Mouse (Mus musculus) kidney, postnatal 10 days (tissue): ENCODE measurements around the gene Rhoh.

Experiments used
- DNase-seq: peaks from one replicate; pipeline ENCODE4 v3.0.0; 2021; ENCODE audit warnings: mixed read lengths

Gene Rhoh

DNA sequence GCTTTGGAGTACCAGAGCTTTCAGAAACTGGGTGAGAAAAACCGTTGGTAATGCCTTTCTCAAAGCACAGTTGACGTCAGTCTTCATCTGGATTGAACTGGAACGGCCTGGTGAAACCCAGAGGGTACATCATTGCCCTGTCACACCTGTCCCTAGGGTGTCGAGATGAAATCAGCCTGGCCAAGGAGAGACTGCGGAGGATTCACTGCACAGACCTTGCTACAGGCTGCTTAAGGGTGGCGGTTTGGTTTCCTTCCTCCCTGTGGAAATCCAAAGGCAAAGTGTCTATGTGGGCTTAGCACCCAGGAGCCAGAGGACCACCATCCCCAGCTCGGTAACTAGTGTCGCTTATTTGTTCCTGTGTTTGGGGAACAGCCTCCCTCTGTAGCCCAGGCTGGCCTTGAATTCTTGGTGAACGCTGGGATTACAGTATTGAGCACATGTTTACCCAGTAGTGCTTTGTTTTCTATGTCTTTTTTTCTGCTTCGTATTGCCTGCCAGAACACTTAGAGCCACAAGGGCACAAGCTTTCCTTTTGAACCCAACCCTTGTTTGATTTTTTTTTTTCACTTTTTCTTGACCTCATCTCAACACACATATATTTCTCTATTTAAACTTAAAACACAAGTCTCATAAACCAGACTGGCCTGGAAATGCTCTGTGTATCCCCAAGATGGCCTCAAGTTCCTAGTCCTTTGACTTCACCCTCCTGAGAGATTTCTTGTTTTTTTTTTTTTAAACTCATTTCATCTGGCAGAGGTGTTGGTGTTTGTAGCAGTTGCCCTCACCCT is at the start of gene Rhoh:
Gene Rhoh, plus strand, starts transcription at position 60 of the 791 bp plus-strand sequence.
- no peak for DNase-seq

- peak; percentile 49 for DNase-seq
Measured at GRCm38 (mm10) chr5:65823601-65824133, 37.3 kb upstream of the Rhoh start.

GRCm38 (mm10) chr5:65826476-65826875 is 34.5 kb upstream of the Rhoh start:
- DNase-seq = no peak

- DNase-seq = no peak
Measured at GRCm38 (mm10) chr5:65827102-65827501, 33.9 kb upstream of the Rhoh start.

DNA sequence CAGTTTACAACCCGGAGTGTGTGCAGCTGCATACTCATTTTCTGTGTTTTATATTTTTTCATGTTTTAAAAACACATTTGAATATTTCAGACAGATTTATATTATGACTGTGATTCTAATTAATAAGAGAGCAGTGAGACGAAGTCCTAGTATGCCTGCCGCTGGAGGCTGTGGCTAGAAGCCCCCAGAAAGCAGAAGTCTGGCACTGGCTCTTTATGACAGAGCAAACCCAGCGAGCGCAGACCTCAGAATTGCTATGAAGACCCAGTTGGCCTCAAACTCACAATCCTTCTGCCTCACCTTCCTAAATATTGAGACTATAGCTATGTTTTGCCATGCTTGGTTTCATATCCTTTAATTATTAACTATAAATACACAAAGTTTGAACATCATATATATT is 32.8 kb upstream of the Rhoh start:
- DNase-seq = no peak

DNA sequence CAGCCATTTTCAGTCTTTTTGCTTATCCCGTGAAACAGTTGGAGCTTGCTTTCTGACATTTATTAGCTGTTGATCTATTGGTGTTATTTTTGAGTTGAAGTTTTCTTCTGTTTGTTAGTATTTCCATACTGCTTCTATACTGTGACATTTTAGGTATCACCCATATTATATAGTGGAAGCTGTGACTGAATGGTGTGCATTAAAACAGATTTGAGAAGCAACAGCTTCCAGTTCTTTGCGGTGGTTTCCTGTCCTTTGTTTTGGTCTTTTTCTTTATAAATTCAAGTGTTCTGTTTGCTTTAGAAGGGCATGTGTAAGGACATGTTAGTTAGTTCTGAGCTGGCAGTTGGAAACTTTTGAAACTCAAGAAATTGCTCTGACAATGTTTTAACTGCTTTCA is 32.0 kb upstream of the Rhoh start:
- no peak for DNase-seq

DNA sequence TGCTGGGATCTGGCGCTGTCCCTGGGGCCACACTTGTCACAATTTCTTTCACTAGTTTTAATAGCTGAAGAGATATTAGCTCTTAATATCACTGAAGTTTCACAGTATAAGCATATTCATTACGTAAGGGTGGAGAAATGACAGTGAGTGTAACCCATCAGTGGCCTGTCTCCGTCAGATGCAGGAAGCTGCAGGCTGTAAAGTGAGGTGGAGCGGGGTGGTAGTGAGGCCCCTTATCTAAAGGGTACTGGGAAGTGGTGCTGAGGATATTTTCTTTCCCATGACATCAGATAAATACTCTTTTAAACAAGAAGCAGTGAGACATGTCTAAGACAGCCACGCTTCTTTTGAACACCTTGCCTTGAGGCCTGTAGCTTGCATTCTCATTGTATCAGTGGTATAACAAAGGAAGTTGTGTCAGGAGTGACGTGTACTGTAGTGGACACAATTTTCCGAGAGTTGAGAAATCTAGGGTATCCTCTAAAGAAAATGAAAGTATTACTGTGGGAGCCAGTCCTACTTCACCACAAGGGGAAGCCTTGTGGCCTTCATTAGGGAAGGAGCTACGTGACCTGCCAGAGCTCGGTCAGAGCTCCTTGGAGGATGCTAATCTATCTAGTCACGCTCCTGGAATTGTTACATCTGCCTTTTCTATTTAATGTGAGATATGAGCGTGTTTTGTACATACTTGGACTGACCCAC is 28.9 kb upstream of the Rhoh start:
- no peak for DNase-seq

GRCm38 (mm10) chr5:65833092-65833491 is 27.9 kb upstream of the Rhoh start:
- DNase-seq = no peak

DNA sequence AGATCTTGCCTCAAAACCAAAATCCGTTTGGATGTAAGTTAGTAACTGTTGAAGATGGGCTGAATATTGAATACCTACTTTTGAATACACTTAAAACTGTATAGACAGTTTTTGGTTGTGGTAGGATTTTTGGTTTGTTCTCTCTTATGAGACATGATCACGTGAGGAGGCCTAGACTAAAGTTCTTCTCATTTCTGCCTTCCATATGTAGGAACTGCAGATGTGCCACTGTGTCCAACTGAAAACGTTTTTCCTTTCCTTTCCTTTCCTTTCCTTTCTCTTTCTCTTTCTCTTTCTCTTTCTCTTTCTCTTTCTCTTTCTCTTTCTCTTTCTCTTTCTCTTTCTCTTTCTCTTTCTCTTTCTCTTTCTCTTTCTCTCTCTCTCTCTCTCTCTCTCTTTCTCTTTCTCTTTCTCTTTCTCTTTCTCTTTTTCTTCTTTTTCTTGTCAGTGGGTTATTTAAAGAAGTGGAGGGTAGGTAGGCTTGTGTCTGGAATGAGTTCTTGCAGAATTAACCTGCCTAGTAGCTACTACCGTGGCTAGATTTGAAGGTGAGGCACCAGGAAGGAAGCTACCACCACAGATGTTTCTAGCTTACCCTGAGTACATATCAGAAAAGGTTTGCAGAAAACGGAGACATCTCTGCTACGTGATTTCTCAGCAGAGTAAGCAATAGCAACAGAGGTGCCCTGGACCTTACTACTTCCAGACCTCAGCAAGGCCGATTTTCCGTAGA is 27.1 kb upstream of the Rhoh start:
- no peak for DNase-seq

DNA sequence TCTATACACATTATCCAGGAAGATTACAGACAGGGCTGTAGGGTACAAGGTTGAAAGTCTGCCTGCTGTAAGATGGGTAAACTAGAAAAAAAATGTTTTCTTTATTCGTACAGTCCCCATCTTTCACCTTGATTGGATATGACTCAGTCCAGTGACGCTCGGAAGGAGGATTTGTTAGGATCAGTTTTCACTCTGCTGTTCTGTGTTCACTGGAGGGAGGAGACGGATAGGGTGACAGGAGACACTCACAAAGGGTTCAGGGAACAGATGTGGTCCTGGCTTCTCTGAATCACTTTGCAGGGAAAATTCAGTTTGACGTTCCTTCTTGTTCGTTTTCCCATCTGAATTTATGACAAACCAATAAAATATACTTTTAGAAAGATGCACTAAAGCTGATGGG is 23.0 kb upstream of the Rhoh start:
- no peak for DNase-seq

DNA sequence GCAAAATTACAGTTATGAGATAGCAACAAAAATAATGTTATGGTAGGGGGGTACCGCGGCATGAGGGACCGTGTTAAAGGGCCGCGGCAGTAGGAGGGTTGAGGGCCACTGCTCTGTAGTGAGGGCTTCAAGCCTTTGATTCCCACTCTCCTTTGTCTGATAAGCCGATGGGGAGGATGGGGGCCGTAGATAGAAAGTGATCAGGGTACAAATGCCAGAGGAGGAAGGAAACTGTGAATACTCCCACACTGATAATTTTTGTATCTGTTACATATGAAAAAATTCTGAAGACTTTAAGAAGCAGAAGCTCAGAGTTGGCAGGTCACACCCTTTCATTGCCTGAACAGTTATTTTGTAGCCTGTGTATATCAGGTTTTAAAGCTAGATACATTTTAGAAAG is 18.1 kb upstream of the Rhoh start:
- DNase-seq = no peak

- no peak for DNase-seq
Measured at GRCm38 (mm10) chr5:65846534-65846933, 14.5 kb upstream of the Rhoh start.

DNA sequence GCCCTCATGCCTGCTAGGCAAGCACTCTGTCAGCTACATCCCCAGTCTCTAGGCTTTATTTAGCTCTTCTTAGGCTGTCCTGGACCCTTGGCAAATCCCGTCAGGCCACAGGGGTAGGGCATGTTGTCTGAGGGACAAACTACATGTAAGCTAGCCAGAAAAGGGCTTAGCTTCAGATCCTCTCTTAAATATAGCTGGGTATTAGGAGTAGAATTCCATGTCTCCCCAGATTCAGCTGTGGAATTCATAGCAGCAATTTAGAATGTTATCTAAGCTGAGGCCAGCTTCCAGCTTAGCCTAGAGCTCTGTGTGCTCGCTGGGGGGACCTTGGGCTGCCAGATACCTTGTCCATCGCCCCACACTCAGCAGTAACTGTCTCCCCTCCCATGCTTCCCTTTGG is 14.1 kb upstream of the Rhoh start:
- no peak for DNase-seq

DNA sequence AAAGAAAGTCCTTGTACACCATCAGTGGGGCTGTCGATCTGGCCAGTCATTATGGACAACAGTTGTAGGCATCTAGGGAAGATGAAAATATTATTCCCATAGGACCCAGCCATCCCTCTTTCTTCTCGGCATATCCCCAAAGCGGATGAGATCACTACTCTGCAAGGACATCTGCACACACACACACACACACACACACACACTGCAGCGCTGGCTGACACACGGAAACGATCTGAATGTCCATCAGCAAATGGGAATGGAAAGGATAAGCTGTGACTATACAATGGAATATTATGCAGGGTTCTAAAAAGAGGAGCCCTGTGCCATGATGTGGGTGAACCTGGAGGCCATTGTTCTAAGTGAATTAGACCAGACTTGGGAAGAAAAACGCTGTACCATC is 13.4 kb upstream of the Rhoh start:
- DNase-seq = no peak

- DNase-seq = no peak
Measured at GRCm38 (mm10) chr5:65850765-65851164, 10.2 kb upstream of the Rhoh start.

DNA sequence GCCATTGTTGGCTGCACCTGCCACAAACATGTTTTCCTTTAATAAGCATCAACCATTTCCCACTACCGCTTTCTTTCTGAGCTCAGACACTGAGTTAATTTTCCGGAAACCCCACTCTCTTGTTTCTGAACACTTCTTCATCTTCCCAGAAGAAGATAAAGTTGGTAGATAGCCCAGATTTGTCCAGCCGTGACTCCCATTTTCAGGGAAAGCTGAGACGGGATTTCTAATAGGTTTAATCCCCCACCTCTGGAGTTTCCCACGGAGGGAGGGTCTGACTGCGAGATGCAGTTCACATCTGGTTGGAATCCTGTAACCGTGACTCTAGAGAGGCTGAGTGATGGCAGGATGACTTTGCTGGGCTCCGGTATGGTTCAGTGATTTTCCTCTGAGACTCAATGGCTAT is 6.2 kb upstream of the Rhoh start:
- DNase-seq = no peak

GRCm38 (mm10) chr5:65855571-65855970 is 5.4 kb upstream of the Rhoh start:
- no peak for DNase-seq

DNA sequence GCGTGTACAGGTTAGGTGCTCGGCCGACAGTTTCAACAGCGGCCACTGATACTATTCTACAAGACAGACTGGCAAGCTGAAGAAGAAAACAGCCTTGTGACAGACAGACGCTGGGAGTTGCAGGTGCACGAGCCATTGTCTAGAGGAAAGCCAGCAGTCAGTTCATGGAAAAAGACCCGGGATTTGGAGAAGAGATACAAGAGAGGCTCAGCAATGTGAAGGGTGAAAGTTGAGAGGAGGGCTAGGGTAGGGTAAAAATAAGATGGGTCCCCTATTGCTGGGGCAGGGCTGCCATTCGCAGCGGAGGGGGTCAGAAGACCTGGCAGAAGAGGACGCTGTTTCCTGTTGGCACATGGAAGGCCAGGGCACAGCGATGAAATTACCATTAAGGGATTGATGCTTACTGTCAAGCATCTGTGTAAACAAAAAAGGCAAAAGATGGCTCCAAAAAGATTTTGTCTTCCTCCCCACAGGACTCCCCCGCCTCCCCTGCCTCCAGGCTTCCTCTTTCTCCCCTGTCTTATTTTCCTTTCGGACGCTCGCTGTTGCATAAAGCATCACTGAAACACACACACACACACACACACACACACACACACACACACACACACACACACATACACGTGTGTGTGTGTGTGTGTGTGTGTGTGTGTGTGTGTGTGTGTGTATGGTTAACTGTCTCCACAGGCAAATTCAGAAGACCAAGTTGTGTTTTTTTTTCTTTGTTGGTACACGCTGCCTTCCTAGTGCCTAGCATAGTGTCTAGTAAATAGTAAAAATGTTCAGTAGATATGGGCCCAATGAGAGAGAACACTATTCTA is 4.2 kb upstream of the Rhoh start:
- DNase-seq = no peak

- no peak for DNase-seq
Measured at GRCm38 (mm10) chr5:65857935-65858334, 3.1 kb upstream of the Rhoh start.

DNA sequence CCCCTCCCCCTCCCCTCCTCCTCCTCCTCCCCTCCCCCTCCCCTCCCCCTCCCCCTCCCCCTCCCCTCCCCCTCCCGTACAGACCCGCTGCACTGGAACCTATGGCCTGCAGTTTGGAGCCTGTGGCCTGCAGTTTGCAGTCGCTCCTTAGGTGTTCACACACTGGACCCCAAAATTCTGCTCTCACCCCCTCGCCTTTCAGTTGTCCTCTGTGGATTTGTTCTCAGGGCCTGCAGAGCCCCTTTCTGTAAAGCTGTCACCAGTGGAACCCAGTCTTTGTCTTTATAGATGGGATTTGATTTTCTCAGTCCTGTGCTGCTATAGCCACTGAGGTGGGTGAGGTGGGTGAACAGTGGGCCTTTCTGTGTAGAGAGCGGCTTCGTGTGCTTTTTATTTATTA is 2.7 kb upstream of the Rhoh start:
- DNase-seq = no peak

- DNase-seq = peak; percentile 28
Measured at GRCm38 (mm10) chr5:65858898-65859297, 2.1 kb upstream of the Rhoh start.

DNA sequence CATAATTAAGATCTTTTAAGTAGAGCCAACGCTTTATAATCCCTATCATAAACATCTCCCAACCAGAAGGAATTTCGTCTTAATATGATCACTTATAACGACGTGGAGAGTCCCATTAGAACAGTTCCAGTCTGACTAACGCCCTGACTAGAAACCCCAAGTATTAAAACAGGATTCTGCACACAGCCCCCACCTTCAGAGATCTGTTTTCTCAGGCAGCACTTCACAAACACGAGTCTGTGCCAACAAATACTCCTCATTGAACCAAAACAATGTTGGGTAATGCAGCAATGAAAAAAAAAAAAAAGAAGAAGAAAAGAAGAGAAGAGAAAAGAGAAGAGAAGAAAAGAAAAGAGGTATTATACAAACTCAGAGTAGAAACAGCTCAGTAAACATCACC is 1.6 kb upstream of the Rhoh start:
- no peak for DNase-seq
